Mouse (Mus musculus) hindbrain, embryonic 10.5 days (tissue): ENCODE data around the gene Chrnb1. TPM values are rescaled to one million over a fixed set of nuclear protein-coding genes. Genes with fewer than 3 reads are reported as not detected.

Source experiments
- DNase-seq: peaks from one replicate; pipeline ENCODE4 v3.0.0-alpha.2; 2017; ENCODE audit warnings: low spot score
- H3K27ac ChIP-seq: fragments of 300-500 bp; sonication (generic); 2 replicates; pipeline ENCODE4 v1.5.1; 2016; ENCODE audit warnings: mild to moderate bottlenecking, moderate library complexity
- H3K27me3 ChIP-seq: fragments of 300-500 bp; sonication (generic); 2 replicates; pipeline ENCODE4 v1.6.1; 2016; ENCODE audit warnings: mild to moderate bottlenecking; ENCODE audit not compliant: poor library complexity, insufficient read depth, severe bottlenecking
- H3K36me3 ChIP-seq: fragments of 300-500 bp; sonication (generic); 2 replicates; pipeline ENCODE4 v1.6.1; 2016; ENCODE audit warnings: mild to moderate bottlenecking, moderate library complexity
- H3K4me1 ChIP-seq: fragments of 300-500 bp; sonication (generic); replicated peaks from 2 replicates; pipeline ENCODE4 v1.6.1; 2016; ENCODE audit warnings: mild to moderate bottlenecking
- H3K4me3 ChIP-seq: fragments of 300-500 bp; sonication (generic); 2 replicates; pipeline ENCODE4 v1.5.1; 2016; ENCODE audit warnings: mild to moderate bottlenecking, moderate library complexity
- H3K9me3 ChIP-seq: fragments of 300-500 bp; sonication (generic); 2 replicates; pipeline ENCODE4 v1.6.1; 2016; ENCODE audit warnings: mild to moderate bottlenecking, moderate library complexity
- WGBS: fragments of 180-500 bp; shearing (Covaris S2); methylation state at CpG from one replicate; pipeline ENCODE4 v1.1.7; 2016; 5-methylcytosine and 5-hydroxymethylcytosine counted together
- polyA plus RNA-seq: library from polyadenylated mRNA; unstranded; fragments of >200 nt; fragmentation: Nextera tagmentation; extraction: Ambion mirVana; gene quantifications from 2 replicates; pipeline ENCODE4 v1.2.1, GENCODE M21; 2016

Chrnb1 gene
- polyA plus RNA-seq, 1 experiment from 2014 or later, result 1.6 TPM

DNA sequence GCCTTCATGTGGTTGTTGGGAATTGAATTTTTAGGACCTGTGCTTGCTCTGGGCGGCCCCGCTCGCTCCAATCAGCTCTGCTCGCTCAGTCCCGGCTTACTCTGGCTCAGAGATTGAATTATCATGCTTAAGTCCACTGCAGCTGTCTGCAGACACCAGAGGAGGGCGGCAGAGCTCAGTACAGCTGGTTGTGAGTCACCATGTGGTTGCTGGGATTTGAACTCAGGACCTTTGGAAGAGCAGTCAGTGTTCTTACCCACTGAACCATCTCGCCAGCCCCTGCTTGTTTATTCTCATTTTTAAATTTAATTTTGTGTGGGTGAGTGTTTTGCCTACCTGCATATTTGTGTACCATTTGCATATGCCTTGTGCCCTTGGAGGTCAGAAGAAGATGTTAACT, 32.2 kb downstream of the Chrnb1 start:
- no peak for DNase-seq
- Histone ChIP-seq H3K4me3 (no peak overlapping the region), H3K4me1 (peaks cover 54% of the 10 kb centered on the region), H3K27me3 (peaks cover 13% of the 10 kb centered on the region; the same call in 1 of the 2 replicates), H3K36me3 (no peaks in the 10 kb centered on the region), H3K9me3 (no peaks in the 10 kb centered on the region), H3K27ac (no peak overlapping the region)
- 70% methylated on average over 7 of the region's 7 CpGs for WGBS

DNA sequence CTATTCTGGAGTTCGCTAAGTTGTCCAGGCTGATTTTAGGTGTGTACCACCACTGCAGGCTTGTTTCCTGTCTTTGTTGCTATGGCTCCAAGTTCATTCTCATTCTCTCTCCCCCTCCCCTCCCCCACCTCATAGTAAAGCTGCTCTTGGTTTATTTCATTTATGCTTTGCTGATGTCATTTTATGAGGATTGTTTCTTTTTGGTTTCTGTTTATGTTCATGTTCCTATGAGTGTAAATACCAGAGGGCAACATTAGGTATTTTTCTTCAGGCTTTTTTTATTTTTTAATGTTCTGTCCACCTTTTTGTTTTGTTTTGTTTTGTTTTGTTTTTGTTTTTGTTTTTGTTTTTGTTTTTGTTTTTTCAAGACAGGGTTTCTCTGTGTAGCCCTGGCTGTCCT, 33.9 kb downstream of the Chrnb1 start, which contains the start of gene Slc35g3:
Gene Slc35g3 (minus strand): TSS at position 101 of the 400 bp plus-strand sequence.
- peaks cover 47% of the 10 kb centered on the region for H3K4me1 ChIP-seq
- H3K4me3 ChIP-seq, result peak within 1 kb of the TSS; percentile 21
- 77% methylated on average over 1 of the region's 1 CpGs for WGBS
- peak within 1 kb of the TSS; percentile 97 for H3K27ac ChIP-seq
- no peaks in the 10 kb centered on the region for H3K9me3 ChIP-seq
- H3K36me3 ChIP-seq, result no peaks in the 10 kb centered on the region
- no peak for DNase-seq
- H3K27me3 ChIP-seq, result peaks cover under 1% of the 10 kb centered on the region; the same call in 1 of the 2 replicates

DNA sequence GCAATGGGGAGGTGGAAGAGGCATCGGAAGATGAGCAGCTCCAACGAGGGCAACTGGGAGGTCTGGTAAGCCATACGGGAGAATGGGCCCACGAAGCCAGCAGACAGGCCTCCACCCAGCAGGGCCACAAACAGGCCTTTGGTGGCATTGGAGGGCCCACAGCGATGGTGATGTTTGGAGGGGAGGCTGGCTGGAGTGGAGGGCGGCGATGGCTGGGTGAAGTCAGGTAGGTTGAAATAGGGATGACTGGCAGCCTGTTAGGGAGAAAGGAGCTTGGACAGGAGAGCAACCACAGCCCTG, 34.9 kb downstream of the Chrnb1 start:
- Histone ChIP-seq H3K4me3 (peak overlapping the region; percentile 21), H3K4me1 (peaks cover 47% of the 10 kb centered on the region), H3K27me3 (no peaks in the 10 kb centered on the region), H3K9me3 (no peaks in the 10 kb centered on the region), H3K27ac (peak overlapping the region; percentile 97), H3K36me3 (no peaks in the 10 kb centered on the region)
- no peak for DNase-seq
- WGBS, result 91% methylated on average over 7 of the region's 7 CpGs

DNA sequence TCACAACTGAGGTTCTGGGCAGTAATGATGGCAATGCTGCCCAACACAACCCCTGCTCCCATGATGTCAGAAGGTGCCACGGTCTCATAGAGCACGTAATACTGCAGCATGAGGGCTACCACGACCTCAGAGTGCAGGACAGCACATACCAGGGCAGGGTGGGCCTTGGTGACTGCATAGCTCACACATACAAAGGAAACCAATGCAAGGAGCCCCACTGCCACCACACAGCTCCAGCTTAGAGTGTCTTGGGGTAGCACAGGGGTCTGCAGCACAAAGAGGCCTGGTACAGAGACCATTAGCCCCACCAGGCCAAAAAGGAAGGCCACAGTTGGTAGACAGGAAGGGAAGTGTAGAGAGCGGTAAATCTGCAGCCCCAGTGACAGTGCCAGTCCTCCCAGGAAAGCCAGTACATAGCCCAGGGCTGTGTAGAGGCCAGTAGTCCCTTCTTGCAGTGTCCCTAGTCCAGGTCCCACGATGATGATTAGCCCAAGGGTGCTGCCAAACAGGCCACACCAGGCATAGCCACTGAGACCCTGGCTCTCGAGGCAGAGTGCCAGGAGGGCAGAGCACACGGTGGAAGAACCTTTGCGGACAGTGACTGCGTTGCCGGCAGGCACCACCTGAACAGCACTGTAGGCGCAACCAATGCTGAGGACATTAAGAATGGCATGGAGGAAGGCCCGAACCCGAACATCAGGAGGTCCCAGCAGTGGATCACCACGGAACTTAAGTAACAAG, 35.4 kb downstream of the Chrnb1 start:
- Histone ChIP-seq H3K27ac (peak overlapping the region; percentile 97), H3K9me3 (no peaks in the 10 kb centered on the region), H3K27me3 (no peaks in the 10 kb centered on the region), H3K4me3 (peak overlapping the region; percentile 66), H3K4me1 (peaks cover 47% of the 10 kb centered on the region), H3K36me3 (no peaks in the 10 kb centered on the region)
- no peak for DNase-seq
- 81% methylated on average over 14 of the region's 14 CpGs for WGBS

DNA sequence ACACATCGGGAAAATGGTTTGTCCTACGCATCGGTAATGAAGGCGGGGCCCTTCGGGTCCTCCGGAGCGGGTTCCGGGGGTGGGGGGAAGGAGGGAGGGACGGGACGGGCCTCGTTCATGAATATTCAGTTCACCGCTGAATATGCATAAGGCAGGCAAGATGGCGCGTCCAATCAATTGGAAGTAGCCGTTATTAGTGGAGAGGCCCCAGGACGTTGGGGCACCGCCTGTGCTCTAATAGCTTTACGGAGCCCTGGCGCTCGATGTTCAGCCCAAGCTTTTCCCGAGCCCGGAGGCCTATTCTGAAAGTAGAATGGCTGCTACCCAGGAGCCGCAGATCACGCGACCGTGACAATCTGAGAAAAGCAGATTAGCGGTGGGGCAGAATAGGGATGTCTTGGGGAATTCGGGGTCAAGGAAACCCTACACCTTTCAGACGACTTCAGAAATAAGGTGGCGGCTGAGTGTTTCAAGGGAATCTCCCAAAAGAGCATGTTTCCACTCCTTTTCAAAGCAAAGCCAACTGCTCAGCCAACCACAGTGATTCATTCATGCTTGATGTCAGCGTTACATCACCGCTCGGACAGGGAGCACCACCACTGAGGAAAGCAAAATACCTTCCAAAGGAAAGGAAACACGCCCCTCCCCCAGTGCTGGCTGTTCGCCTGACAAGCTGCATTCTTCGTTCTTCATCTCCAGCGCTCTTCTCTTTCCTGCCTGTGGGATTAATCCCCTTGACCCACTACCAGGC, 36.6 kb downstream of the Chrnb1 start:
- Histone ChIP-seq H3K4me1 (peaks cover 52% of the 10 kb centered on the region), H3K36me3 (no peaks in the 10 kb centered on the region), H3K27me3 (no peaks in the 10 kb centered on the region), H3K27ac (peak overlapping the region; percentile 97), H3K9me3 (no peaks in the 10 kb centered on the region), H3K4me3 (peak overlapping the region; percentile 66)
- WGBS, result under 1% methylated on average over 37 of the region's 37 CpGs
- peak; percentile 93 for DNase-seq

DNA sequence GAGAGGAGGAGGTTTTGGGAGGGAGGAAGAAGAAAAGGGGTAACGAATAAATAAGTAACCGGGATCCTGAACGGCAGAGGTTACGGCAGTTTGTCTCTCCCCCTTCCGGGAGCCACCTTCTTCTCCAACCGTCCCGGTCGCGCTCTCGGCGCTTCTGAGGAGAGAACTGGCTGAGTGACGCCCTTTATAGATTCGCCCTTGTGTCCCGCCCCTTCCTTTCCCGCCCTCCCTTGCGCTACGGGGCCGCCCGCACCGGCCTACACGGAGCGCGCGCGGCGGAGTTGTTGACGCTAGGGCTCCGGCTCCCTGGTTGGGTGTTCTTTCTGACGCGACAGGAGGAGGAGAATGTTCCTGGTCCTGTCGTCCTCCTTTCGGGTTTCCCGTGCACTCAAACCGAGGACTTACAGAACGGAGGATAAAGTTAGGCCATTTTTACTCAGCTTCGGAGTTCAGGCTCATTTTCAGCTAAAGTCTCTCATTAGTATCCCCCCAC, 37.2 kb downstream of the Chrnb1 start, which contains the start of gene Polr2a:
Gene Polr2a (minus strand): TSS at position 160 of the 493 bp plus-strand sequence.
- no peaks in the 10 kb centered on the region for H3K27me3 ChIP-seq
- peak; percentile 98 for DNase-seq
- H3K27ac ChIP-seq, result peak within 1 kb of the TSS; percentile 97
- no peaks in the 10 kb centered on the region for H3K9me3 ChIP-seq
- WGBS, result under 1% methylated on average over 36 of the region's 36 CpGs
- H3K4me1 ChIP-seq, result peaks cover 53% of the 10 kb centered on the region
- no peaks in the 10 kb centered on the region for H3K36me3 ChIP-seq
- H3K4me3 ChIP-seq, result peak within 1 kb of the TSS; percentile 66

DNA sequence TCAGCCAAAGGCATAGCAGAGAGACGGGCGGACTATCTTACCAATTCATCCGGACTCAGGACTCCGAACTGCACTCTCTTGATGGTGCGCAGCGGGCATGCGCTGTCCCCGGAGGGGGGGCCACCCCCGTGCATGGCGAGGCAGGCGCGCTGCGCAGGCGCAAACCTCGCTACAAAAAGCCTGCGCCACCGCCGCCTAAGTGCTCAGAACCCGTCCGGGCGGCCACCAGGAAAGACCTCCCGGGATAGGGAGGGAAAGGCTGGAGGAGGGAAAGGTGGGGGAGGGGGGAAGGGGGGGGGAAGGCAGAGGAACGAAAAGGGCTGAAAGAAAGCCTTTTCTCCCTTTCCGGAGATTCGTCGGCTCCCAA, 37.7 kb downstream of the Chrnb1 start:
- WGBS, result under 1% methylated on average over 26 of the region's 26 CpGs
- Histone ChIP-seq H3K4me3 (peak overlapping the region; percentile 66), H3K4me1 (peaks cover 55% of the 10 kb centered on the region)

DNA sequence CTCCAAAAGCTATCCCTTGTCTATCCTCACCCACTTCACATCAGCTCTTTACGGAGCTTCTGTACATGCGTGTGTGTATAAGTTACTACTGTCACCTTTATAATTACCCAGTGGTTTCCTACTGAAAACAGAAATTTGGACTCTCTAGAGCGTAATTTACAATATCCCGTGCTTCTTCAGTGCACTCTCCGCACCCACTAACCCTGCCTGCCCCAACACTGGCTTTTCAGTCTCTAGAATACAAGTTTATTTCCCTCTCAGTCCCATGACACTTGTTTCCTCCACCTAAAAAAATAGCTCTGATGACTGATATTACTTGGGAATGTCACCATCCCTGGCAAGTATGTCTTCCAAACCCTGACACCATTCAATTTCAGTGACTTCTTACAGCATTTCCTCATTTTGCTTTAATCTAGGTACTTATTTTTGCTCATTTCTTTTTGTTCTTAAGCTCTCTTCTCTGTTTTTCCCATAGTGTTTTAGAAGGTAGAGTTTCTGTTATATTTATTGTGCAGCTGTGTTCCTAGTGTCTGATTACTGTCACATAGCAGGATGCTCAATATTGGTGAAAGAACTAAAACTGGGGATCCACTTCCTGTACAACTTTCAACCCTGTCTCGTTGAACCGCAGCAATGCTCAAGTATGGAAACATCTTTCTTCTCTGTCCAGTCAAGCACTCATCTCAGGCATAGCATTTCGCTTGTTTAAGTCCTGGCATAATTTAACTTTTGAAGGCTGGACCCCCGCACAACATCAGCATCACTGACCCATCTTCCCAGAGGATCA, 38.2 kb downstream of the Chrnb1 start:
- Histone ChIP-seq H3K27ac (peak overlapping the region; percentile 97), H3K9me3 (no peaks in the 10 kb centered on the region), H3K36me3 (no peaks in the 10 kb centered on the region), H3K4me1 (peaks cover 59% of the 10 kb centered on the region), H3K4me3 (peak overlapping the region; percentile 66), H3K27me3 (no peaks in the 10 kb centered on the region)
- DNase-seq, result no peak
- WGBS, result 47% methylated on average over 9 of the region's 9 CpGs

More for the DNA sequence above, 37.7 kb downstream of the Chrnb1 start:
- DNase-seq, result peak; percentile 92
- no peaks in the 10 kb centered on the region for H3K27me3 ChIP-seq
- no peaks in the 10 kb centered on the region for H3K9me3 ChIP-seq
- H3K27ac ChIP-seq, result peak overlapping the region; percentile 97
- no peaks in the 10 kb centered on the region for H3K36me3 ChIP-seq

DNA sequence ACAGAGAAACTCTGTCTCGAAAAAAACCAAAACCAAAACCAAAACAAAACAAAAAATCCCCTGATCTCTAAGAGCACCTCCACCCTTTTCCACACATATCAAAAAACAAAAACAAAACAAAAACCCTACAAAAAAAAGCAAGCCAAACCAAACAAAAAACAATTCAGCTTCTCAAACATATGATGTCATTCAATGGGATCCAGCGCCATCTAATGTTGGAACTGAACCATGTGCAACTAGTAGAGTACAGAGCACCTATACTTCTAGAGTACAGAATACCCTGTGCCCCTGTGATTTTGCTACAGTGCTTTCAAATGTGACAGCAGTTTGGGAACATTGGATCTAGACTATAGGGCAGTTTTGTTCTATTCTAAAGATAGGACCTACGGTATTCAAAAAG, 41.0 kb downstream of the Chrnb1 start:
- H3K36me3 ChIP-seq, result 0 out of 2 replicates have a peak, but pooled peaks cover 4% of the 10 kb centered on the region
- H3K27me3 ChIP-seq, result no peaks in the 10 kb centered on the region
- no peak overlapping the region for H3K27ac ChIP-seq
- H3K9me3 ChIP-seq, result no peaks in the 10 kb centered on the region
- H3K4me3 ChIP-seq, result no peak overlapping the region
- peaks cover 42% of the 10 kb centered on the region for H3K4me1 ChIP-seq
- no peak for DNase-seq
- WGBS, result 64% methylated on average over 3 of the region's 3 CpGs

DNA sequence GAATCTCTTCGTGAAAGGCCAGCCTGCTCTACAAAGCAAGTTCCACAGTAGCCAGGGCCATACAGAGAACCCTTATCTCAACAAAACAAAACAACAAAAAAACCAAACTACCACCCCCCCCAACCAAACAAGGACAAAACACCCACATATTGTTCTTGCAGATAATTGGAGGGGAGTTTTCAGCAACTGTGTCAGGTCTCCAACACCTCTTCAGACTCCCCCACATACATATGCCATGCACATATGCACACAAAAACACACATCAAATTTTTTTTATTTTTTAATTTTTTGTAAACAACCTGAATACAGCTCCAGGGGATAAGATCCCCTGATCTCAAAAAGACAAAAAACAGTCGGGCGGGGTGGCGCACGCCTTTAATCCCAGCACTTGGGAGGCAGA, 41.5 kb downstream of the Chrnb1 start:
- no peaks in the 10 kb centered on the region for H3K27me3 ChIP-seq

DNA sequence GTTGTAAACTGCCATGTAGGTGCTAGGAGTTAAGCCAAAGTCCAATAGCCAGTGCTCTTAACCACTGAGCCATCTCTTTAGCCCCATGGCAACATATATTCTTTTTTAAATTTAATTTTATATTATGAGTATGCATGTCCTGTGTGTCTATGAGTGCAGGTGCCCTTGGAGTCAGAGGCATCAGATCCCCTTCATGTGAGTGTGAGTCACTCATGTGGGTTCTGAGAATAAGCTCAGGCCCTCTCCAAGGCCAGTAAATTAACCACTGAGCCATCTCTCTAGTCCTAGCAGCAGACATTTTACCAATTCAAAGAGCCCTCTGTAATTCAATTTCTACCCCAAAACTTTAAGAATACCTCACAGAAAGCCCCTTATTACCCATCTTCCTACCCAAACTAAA, 43.1 kb downstream of the Chrnb1 start:
- Histone ChIP-seq H3K27ac (no peak overlapping the region), H3K9me3 (no peaks in the 10 kb centered on the region)
- DNase-seq, result no peak

More for the DNA sequence above, 41.5 kb downstream of the Chrnb1 start:
- H3K36me3 ChIP-seq, result 0 out of 2 replicates have a peak, but pooled peaks cover 4% of the 10 kb centered on the region
- H3K27ac ChIP-seq, result no peak overlapping the region
- peaks cover 38% of the 10 kb centered on the region for H3K4me1 ChIP-seq
- H3K4me3 ChIP-seq, result 0 out of 2 replicates have a peak overlapping the region, but pooled peaks have one; percentile 13
- no peak for DNase-seq
- no peaks in the 10 kb centered on the region for H3K9me3 ChIP-seq
- 92% methylated on average over 5 of the region's 5 CpGs for WGBS

DNA sequence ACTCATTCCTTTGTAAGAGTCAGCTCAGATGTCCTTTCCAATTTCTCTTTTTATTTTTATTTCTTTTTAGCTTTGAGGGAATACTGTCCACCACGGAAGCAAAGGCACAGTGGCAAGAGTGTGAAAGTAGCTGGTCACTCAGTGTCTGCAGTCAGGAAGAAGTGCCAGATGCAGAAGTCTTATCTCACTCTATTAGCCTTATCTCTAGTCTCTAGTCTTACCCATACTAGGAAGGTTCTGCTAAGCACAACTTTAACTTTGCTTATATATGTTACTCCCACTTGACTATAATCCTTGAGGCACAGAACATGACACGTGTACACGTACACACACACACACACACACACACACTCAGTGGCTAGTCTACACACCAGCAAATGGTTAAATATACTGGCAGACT, 44.1 kb downstream of the Chrnb1 start:
- Histone ChIP-seq H3K4me3 (no peak overlapping the region), H3K27ac (no peak overlapping the region), H3K9me3 (no peaks in the 10 kb centered on the region), H3K27me3 (no peaks in the 10 kb centered on the region), H3K36me3 (peaks cover 23% of the 10 kb centered on the region), H3K4me1 (peaks cover 26% of the 10 kb centered on the region)
- 91% methylated on average over 3 of the region's 3 CpGs for WGBS
- DNase-seq, result no peak

More for the DNA sequence above, 43.1 kb downstream of the Chrnb1 start:
- no peaks in the 10 kb centered on the region for H3K27me3 ChIP-seq
- peaks cover 35% of the 10 kb centered on the region for H3K4me1 ChIP-seq
- no peak overlapping the region for H3K4me3 ChIP-seq
- H3K36me3 ChIP-seq, result peaks cover 12% of the 10 kb centered on the region
